Mouse (Mus musculus): ENCODE data around the gene Esrrb.

Esrrb gene

GRCm38 (mm10) chr12:86421490-86421904 lies 60.6 kb downstream of the Esrrb start:
- no peak for DNase-seq (ENCODE audit: low spot score in 2 of 2)

- no peak for DNase-seq (ENCODE audit: low spot score in 2 of 2)
Measured at GRCm38 (mm10) chr12:86422166-86422910, 61.4 kb downstream of the Esrrb start.

GRCm38 (mm10) chr12:86423102-86423501 lies 62.2 kb downstream of the Esrrb start:
- no peak for DNase-seq (ENCODE audit: low spot score in 2 of 2)

GRCm38 (mm10) chr12:86427585-86427984 lies 66.7 kb downstream of the Esrrb start:
- no peak for DNase-seq (ENCODE audit: low spot score in 2 of 2)

- no peak for DNase-seq (ENCODE audit: low spot score in 2 of 2)
Measured at GRCm38 (mm10) chr12:86431671-86432070, 70.8 kb downstream of the Esrrb start.

GRCm38 (mm10) chr12:86433371-86433821 lies 72.5 kb downstream of the Esrrb start:
- peak; percentile 9 to 41 for DNase-seq (ENCODE audit: low spot score in 2 of 2)

- no peak for DNase-seq (ENCODE audit: low spot score in 2 of 2)
Measured at GRCm38 (mm10) chr12:86435651-86436050, 74.7 kb downstream of the Esrrb start.

GRCm38 (mm10) chr12:86450848-86451247 lies 89.9 kb downstream of the Esrrb start:
- DNase-seq (ENCODE audit: low spot score in 2 of 2): no peak

GRCm38 (mm10) chr12:86455009-86455408 lies 94.1 kb downstream of the Esrrb start:
- DNase-seq (ENCODE audit: low spot score in 2 of 2): no peak

- DNase-seq (ENCODE audit: low spot score in 2 of 2): no peak
Measured at GRCm38 (mm10) chr12:86462742-86463470, 102.0 kb downstream of the Esrrb start.

GRCm38 (mm10) chr12:86464385-86464784 lies 103.5 kb downstream of the Esrrb start:
- no peak for DNase-seq (ENCODE audit: low spot score in 2 of 2)

GRCm38 (mm10) chr12:86466180-86466579 lies 105.3 kb downstream of the Esrrb start:
- no peak for DNase-seq (ENCODE audit: low spot score in 2 of 2)

GRCm38 (mm10) chr12:86469919-86470318 lies 109.0 kb downstream of the Esrrb start:
- no peak for DNase-seq (ENCODE audit: low spot score in 2 of 2)

- no peak for DNase-seq (ENCODE audit: low spot score in 2 of 2)
Measured at GRCm38 (mm10) chr12:86470912-86471311, 110.0 kb downstream of the Esrrb start.

- DNase-seq (ENCODE audit: low spot score in 2 of 2): no peak
Measured at GRCm38 (mm10) chr12:86473630-86474029, 112.7 kb downstream of the Esrrb start.

- no peak for DNase-seq (ENCODE audit: low spot score in 2 of 2)
Measured at GRCm38 (mm10) chr12:86475994-86476393, 115.1 kb downstream of the Esrrb start.

GRCm38 (mm10) chr12:86478908-86479307 lies 118.0 kb downstream of the Esrrb start:
- DNase-seq (ENCODE audit: low spot score in 2 of 2): no peak

- DNase-seq (ENCODE audit: low spot score in 2 of 2): no peak
Measured at GRCm38 (mm10) chr12:86482029-86482428, 121.1 kb downstream of the Esrrb start.

- DNase-seq (ENCODE audit: low spot score in 2 of 2): no peak
Measured at GRCm38 (mm10) chr12:86483413-86483841, 122.5 kb downstream of the Esrrb start.

- no peak for DNase-seq (ENCODE audit: low spot score in 2 of 2)
Measured at GRCm38 (mm10) chr12:86488005-86488404, 127.1 kb downstream of the Esrrb start.

- DNase-seq (ENCODE audit: low spot score in 2 of 2): no peak
Measured at GRCm38 (mm10) chr12:86490052-86490451, 129.1 kb downstream of the Esrrb start.

GRCm38 (mm10) chr12:86491500-86491899 lies 130.6 kb downstream of the Esrrb start:
- no peak for DNase-seq (ENCODE audit: low spot score in 2 of 2)

GRCm38 (mm10) chr12:86492822-86493221 lies 131.9 kb downstream of the Esrrb start:
- DNase-seq (ENCODE audit: low spot score in 2 of 2): no peak

Data from thymus, postnatal 10 days (tissue).